Mouse (Mus musculus): ENCODE measurements around the gene Rdh19. TPM values are rescaled to one million over a fixed set of nuclear protein-coding genes. Genes with fewer than 3 reads are reported as not detected.

Gene Rdh19
- polyA plus RNA-seq, 1 experiment from 2014 or later = not detected

- no peak for ATAC-seq
- Histone ChIP-seq H3K4me3 (replicated peaks; ENCODE audit: low read length) (no peak overlapping the region), H3K4me2 (ENCODE audit: low read length) (no peak overlapping the region), H3K36me3 (ENCODE audit: control insufficient read depth, insufficient read depth) (no peaks in the 10 kb centered on the region), H3K9me3 (ENCODE audit: control insufficient read depth, low read length) (no peaks in the 10 kb centered on the region), H3K4me1 (replicated peaks; ENCODE audit: control insufficient read depth, insufficient read depth, low read length) (no peaks in the 10 kb centered on the region), H3K9ac (replicated peaks; ENCODE audit: low read depth, low read length) (no peak overlapping the region), H3K27ac (ENCODE audit: low read length) (no peak overlapping the region), H3K27me3 (replicated peaks; ENCODE audit: control insufficient read depth, insufficient read depth, low read length) (no peaks in the 10 kb centered on the region)
Observed at GRCm38 (mm10) chr10:127907386-127907951, 57.7 kb downstream of the Rdh19 start.

Other genes with a start within 250 kb of the Rdh19 start
- 114 and 117 TPM in 2 replicates for gene Lrp1, start 228.8 kb upstream of the Rdh19 start, polyA plus RNA-seq (2015; fragmentation: Nextera tagmentation; extraction: Ambion mirVana)
- 4.3 and 5.1 TPM in 2 replicates for gene Stat6, start 206.9 kb upstream of the Rdh19 start, polyA plus RNA-seq (2015; fragmentation: Nextera tagmentation; extraction: Ambion mirVana)
- 5.7 and 7.0 TPM in 2 replicates for gene Nemp1, start 183.0 kb upstream of the Rdh19 start, polyA plus RNA-seq (2015; fragmentation: Nextera tagmentation; extraction: Ambion mirVana)
- 3.9 and 4.5 TPM in 2 replicates for gene Nab2, start 181.4 kb upstream of the Rdh19 start, polyA plus RNA-seq (2015; fragmentation: Nextera tagmentation; extraction: Ambion mirVana)
- gene Myo1a, start 144.8 kb upstream of the Rdh19 start, polyA plus RNA-seq (2015; fragmentation: Nextera tagmentation; extraction: Ambion mirVana) = 1.1 and 1.3 TPM in 2 replicates
- gene Tac2, start 125.5 kb upstream of the Rdh19 start, polyA plus RNA-seq (2015; fragmentation: Nextera tagmentation; extraction: Ambion mirVana) = 6.2 and 7.6 TPM in 2 replicates
- gene Zbtb39, start 110.4 kb upstream of the Rdh19 start, polyA plus RNA-seq (2015; fragmentation: Nextera tagmentation; extraction: Ambion mirVana) = 3.4 and 3.5 TPM in 2 replicates
- gene Gpr182, start 98.2 kb upstream of the Rdh19 start, polyA plus RNA-seq (2015; fragmentation: Nextera tagmentation; extraction: Ambion mirVana) = 0.87 and 0.99 TPM in 2 replicates
- not detected in 2 replicates for gene Rdh1, start 90.2 kb upstream of the Rdh19 start, polyA plus RNA-seq (2015; fragmentation: Nextera tagmentation; extraction: Ambion mirVana)
- gene Rdh16f1, start 90.1 kb upstream of the Rdh19 start, polyA plus RNA-seq (2015; fragmentation: Nextera tagmentation; extraction: Ambion mirVana) = not detected in 2 replicates
- gene Rdh9, start 73.5 kb upstream of the Rdh19 start, polyA plus RNA-seq (2015; fragmentation: Nextera tagmentation; extraction: Ambion mirVana) = 0.32 and 0.35 TPM in 2 replicates
- gene Rdh16, start 48.8 kb upstream of the Rdh19 start, polyA plus RNA-seq (2015; fragmentation: Nextera tagmentation; extraction: Ambion mirVana) = not detected in 2 replicates
- gene Rdh16f2, start 16.5 kb downstream of the Rdh19 start, polyA plus RNA-seq (2015; fragmentation: Nextera tagmentation; extraction: Ambion mirVana) = not detected in 2 replicates
- not detected in 2 replicates for gene Rdh7, start 38.9 kb downstream of the Rdh19 start, polyA plus RNA-seq (2015; fragmentation: Nextera tagmentation; extraction: Ambion mirVana)
- gene Sdr9c7, start 48.6 kb downstream of the Rdh19 start, polyA plus RNA-seq (2015; fragmentation: Nextera tagmentation; extraction: Ambion mirVana) = not detected in 2 replicates
- not detected in 2 replicates for gene Hsd17b6, start 157.7 kb downstream of the Rdh19 start, polyA plus RNA-seq (2015; fragmentation: Nextera tagmentation; extraction: Ambion mirVana)
- 57.8 and 59.8 TPM in 2 replicates for gene Prim1, start 165.2 kb downstream of the Rdh19 start, polyA plus RNA-seq (2015; fragmentation: Nextera tagmentation; extraction: Ambion mirVana)
- gene Naca, start 185.6 kb downstream of the Rdh19 start, polyA plus RNA-seq (2015; fragmentation: Nextera tagmentation; extraction: Ambion mirVana) = 545 and 574 TPM in 2 replicates
- 395 and 436 TPM in 2 replicates for gene Ptges3, start 209.0 kb downstream of the Rdh19 start, polyA plus RNA-seq (2015; fragmentation: Nextera tagmentation; extraction: Ambion mirVana)
- gene Atp5b, start 233.3 kb downstream of the Rdh19 start, polyA plus RNA-seq (2015; fragmentation: Nextera tagmentation; extraction: Ambion mirVana) = 2,097 and 2,145 TPM in 2 replicates
- gene Baz2a, start 241.6 kb downstream of the Rdh19 start, polyA plus RNA-seq (2015; fragmentation: Nextera tagmentation; extraction: Ambion mirVana) = 8.4 and 10.0 TPM in 2 replicates